Mouse (Mus musculus): ENCODE results near the gene Atp6v1g1. TPM values are rescaled to one million over a fixed set of nuclear protein-coding genes. Genes with fewer than 3 reads are reported as not detected.
A peak's percentile ranks its signal among the peaks of the same experiment; 100 is the strongest.

The Atp6v1g1 gene
- polyA plus RNA-seq, 1 experiment from 2014 or later, result 264 TPM

GRCm38 (mm10) chr4:63586240-63586639, 41.7 kb downstream of the Atp6v1g1 start:
- Histone ChIP-seq H3K9me3 (ENCODE audit: control insufficient read depth, low read length) (no peaks in the 10 kb centered on the region), H3K36me3 (ENCODE audit: control insufficient read depth, insufficient read depth, low read length) (no peaks in the 10 kb centered on the region), H3K4me3 (ENCODE audit: low read length) (no peak overlapping the region), H3K4me1 (ENCODE audit: control insufficient read depth, insufficient read depth, low read length) (peaks cover 3% of the 10 kb centered on the region; the same call in 1 of the 2 replicates), H3K27ac (ENCODE audit: low read depth, low read length) (no peak overlapping the region), H3K9ac (ENCODE audit: low read depth, low read length) (no peak overlapping the region), H3K27me3 (ENCODE audit: control insufficient read depth, insufficient read depth, low read length) (no peaks in the 10 kb centered on the region), H3K4me2 (replicated peaks; ENCODE audit: low read depth, low read length) (no peak overlapping the region)
- no peak for ATAC-seq (ENCODE audit: low FRiP score, low TSS enrichment)
- WGBS, result 73% methylated on average over 2 of the region's 2 CpGs

- H3K36me3 ChIP-seq (ENCODE audit: control insufficient read depth, insufficient read depth, low read length), result no peaks in the 10 kb centered on the region
- no peak overlapping the region for H3K4me2 ChIP-seq (replicated peaks; ENCODE audit: low read depth, low read length)
- peaks cover 8% of the 10 kb centered on the region; the same call in 1 of the 2 replicates for H3K4me1 ChIP-seq (ENCODE audit: control insufficient read depth, insufficient read depth, low read length)
- 87% methylated on average over 7 of the region's 7 CpGs for WGBS
- H3K4me3 ChIP-seq (ENCODE audit: low read length), result no peak overlapping the region
- H3K9ac ChIP-seq (ENCODE audit: low read depth, low read length), result no peak overlapping the region
- no peaks in the 10 kb centered on the region for H3K27me3 ChIP-seq (ENCODE audit: control insufficient read depth, insufficient read depth, low read length)
- no peaks in the 10 kb centered on the region for H3K9me3 ChIP-seq (ENCODE audit: control insufficient read depth, low read length)
- no peak overlapping the region for H3K27ac ChIP-seq (ENCODE audit: low read depth, low read length)
- ATAC-seq (ENCODE audit: low FRiP score, low TSS enrichment), result no peak
Measured at GRCm38 (mm10) chr4:63589987-63590386, 45.4 kb downstream of the Atp6v1g1 start.

GRCm38 (mm10) chr4:63590538-63590937, 46.0 kb downstream of the Atp6v1g1 start:
- Histone ChIP-seq H3K9ac (ENCODE audit: low read depth, low read length) (no peak overlapping the region), H3K4me2 (replicated peaks; ENCODE audit: low read depth, low read length) (no peak overlapping the region), H3K9me3 (ENCODE audit: control insufficient read depth, low read length) (no peaks in the 10 kb centered on the region), H3K4me3 (ENCODE audit: low read length) (no peak overlapping the region), H3K27me3 (ENCODE audit: control insufficient read depth, insufficient read depth, low read length) (no peaks in the 10 kb centered on the region), H3K27ac (ENCODE audit: low read depth, low read length) (no peak overlapping the region), H3K36me3 (ENCODE audit: control insufficient read depth, insufficient read depth, low read length) (no peaks in the 10 kb centered on the region), H3K4me1 (ENCODE audit: control insufficient read depth, insufficient read depth, low read length) (peaks cover 7% of the 10 kb centered on the region; the same call in 1 of the 2 replicates)
- 75% methylated on average over 4 of the region's 4 CpGs for WGBS
- no peak for ATAC-seq (ENCODE audit: low FRiP score, low TSS enrichment)

GRCm38 (mm10) chr4:63594459-63595110, 50.0 kb downstream of the Atp6v1g1 start:
- Histone ChIP-seq H3K36me3 (ENCODE audit: control insufficient read depth, insufficient read depth, low read length) (no peaks in the 10 kb centered on the region), H3K9me3 (ENCODE audit: control insufficient read depth, low read length) (no peaks in the 10 kb centered on the region), H3K9ac (ENCODE audit: low read depth, low read length) (no peak overlapping the region), H3K27ac (ENCODE audit: low read depth, low read length) (peak overlapping the region; percentile 8; the same call in 1 of the 2 replicates), H3K4me3 (ENCODE audit: low read length) (no peak overlapping the region), H3K4me2 (replicated peaks; ENCODE audit: low read depth, low read length) (no peak overlapping the region), H3K4me1 (ENCODE audit: control insufficient read depth, insufficient read depth, low read length) (0 out of 2 replicates have a peak, but pooled peaks cover 7% of the 10 kb centered on the region), H3K27me3 (ENCODE audit: control insufficient read depth, insufficient read depth, low read length) (no peaks in the 10 kb centered on the region)
- WGBS, result 54% methylated on average over 5 of the region's 5 CpGs
- no peak for ATAC-seq (ENCODE audit: low FRiP score, low TSS enrichment)

GRCm38 (mm10) chr4:63595259-63595658, 50.7 kb downstream of the Atp6v1g1 start:
- no peak overlapping the region for H3K4me3 ChIP-seq (ENCODE audit: low read length)
- H3K9ac ChIP-seq (ENCODE audit: low read depth, low read length), result no peak overlapping the region
- WGBS, result 62% methylated on average over 10 of the region's 10 CpGs
- no peaks in the 10 kb centered on the region for H3K27me3 ChIP-seq (ENCODE audit: control insufficient read depth, insufficient read depth, low read length)
- 0 out of 2 replicates have a peak, but pooled peaks cover 7% of the 10 kb centered on the region for H3K4me1 ChIP-seq (ENCODE audit: control insufficient read depth, insufficient read depth, low read length)
- no peak overlapping the region for H3K27ac ChIP-seq (ENCODE audit: low read depth, low read length)
- no peaks in the 10 kb centered on the region for H3K9me3 ChIP-seq (ENCODE audit: control insufficient read depth, low read length)
- no peak overlapping the region for H3K4me2 ChIP-seq (replicated peaks; ENCODE audit: low read depth, low read length)
- no peaks in the 10 kb centered on the region for H3K36me3 ChIP-seq (ENCODE audit: control insufficient read depth, insufficient read depth, low read length)
- ATAC-seq (ENCODE audit: low FRiP score, low TSS enrichment), result no peak

GRCm38 (mm10) chr4:63596010-63596409, 51.4 kb downstream of the Atp6v1g1 start:
- H3K27ac ChIP-seq (ENCODE audit: low read depth, low read length), result no peak overlapping the region
- no peaks in the 10 kb centered on the region for H3K36me3 ChIP-seq (ENCODE audit: control insufficient read depth, insufficient read depth, low read length)
- H3K9ac ChIP-seq (ENCODE audit: low read depth, low read length), result no peak overlapping the region
- 0 out of 2 replicates have a peak, but pooled peaks cover 7% of the 10 kb centered on the region for H3K4me1 ChIP-seq (ENCODE audit: control insufficient read depth, insufficient read depth, low read length)
- H3K4me3 ChIP-seq (ENCODE audit: low read length), result no peak overlapping the region
- H3K27me3 ChIP-seq (ENCODE audit: control insufficient read depth, insufficient read depth, low read length), result no peaks in the 10 kb centered on the region
- 97% methylated on average over 4 of the region's 4 CpGs for WGBS
- no peak for ATAC-seq (ENCODE audit: low FRiP score, low TSS enrichment)
- no peak overlapping the region for H3K4me2 ChIP-seq (replicated peaks; ENCODE audit: low read depth, low read length)
- no peaks in the 10 kb centered on the region for H3K9me3 ChIP-seq (ENCODE audit: control insufficient read depth, low read length)

Other genes starting within 250 kb of the Atp6v1g1 start
- not detected in 2 replicates for gene Orm1, start 200.2 kb upstream of the Atp6v1g1 start, polyA plus RNA-seq (2014; fragmentation: Nextera tagmentation; extraction: Ambion mirVana)
- not detected in 2 replicates for gene Orm3, start 188.6 kb upstream of the Atp6v1g1 start, polyA plus RNA-seq (2014; fragmentation: Nextera tagmentation; extraction: Ambion mirVana)
- not detected in 2 replicates for gene Orm2, start 182.3 kb upstream of the Atp6v1g1 start, polyA plus RNA-seq (2014; fragmentation: Nextera tagmentation; extraction: Ambion mirVana)
- gene Akna, start 141.4 kb upstream of the Atp6v1g1 start, polyA plus RNA-seq (2014; fragmentation: Nextera tagmentation; extraction: Ambion mirVana), result 4.1 and 7.3 TPM in 2 replicates
- gene Whrn, start 48.8 kb upstream of the Atp6v1g1 start, polyA plus RNA-seq (2014; fragmentation: Nextera tagmentation; extraction: Ambion mirVana), result 8.0 and 8.7 TPM in 2 replicates
- gene Tmem268, start 14.0 kb downstream of the Atp6v1g1 start, polyA plus RNA-seq (2014; fragmentation: Nextera tagmentation; extraction: Ambion mirVana), result 4.6 and 7.9 TPM in 2 replicates
- gene Gm11213, start 60.5 kb downstream of the Atp6v1g1 start, polyA plus RNA-seq (2014; fragmentation: Nextera tagmentation; extraction: Ambion mirVana), result not detected in 2 replicates
- gene Tex48, start 77.7 kb downstream of the Atp6v1g1 start, polyA plus RNA-seq (2014; fragmentation: Nextera tagmentation; extraction: Ambion mirVana), result not detected in 2 replicates
- not detected in 2 replicates for gene Gm11214, start 118.6 kb downstream of the Atp6v1g1 start, polyA plus RNA-seq (2014; fragmentation: Nextera tagmentation; extraction: Ambion mirVana)
- 0.49 and 0.59 TPM in 2 replicates for gene Tnfsf15, start 200.3 kb downstream of the Atp6v1g1 start, polyA plus RNA-seq (2014; fragmentation: Nextera tagmentation; extraction: Ambion mirVana)

All from kidney, embryonic 14.5 days (tissue).